Mouse (Mus musculus) hindbrain, embryonic 16.5 days (tissue): ENCODE data around the gene Tenm3. TPM values are rescaled to one million over a fixed set of nuclear protein-coding genes. Genes with fewer than 3 reads are reported as not detected.

ENCODE experiments used
- ATAC-seq: fragments of 200-750 bp; cut with Nextera tagmentation; 2 replicates; pipeline ENCODE4 v1.8.0; 2017; ENCODE audit warnings: moderate TSS enrichment, moderate library complexity
- H3K27ac ChIP-seq: fragments of 300-500 bp; sonication (generic); 2 replicates; pipeline ENCODE4 v1.5.1; 2014; ENCODE audit warnings: low read depth, mild to moderate bottlenecking, control low read depth, low read length, moderate library complexity
- H3K27me3 ChIP-seq: fragments of 300-500 bp; sonication (generic); replicated peaks from 2 replicates; pipeline ENCODE4 v1.6.1; 2014; ENCODE audit warnings: low read length; ENCODE audit not compliant: control insufficient read depth, insufficient read depth
- H3K36me3 ChIP-seq: fragments of 300-500 bp; sonication (generic); 2 replicates; pipeline ENCODE4 v1.6.1; 2014; ENCODE audit warnings: mild to moderate bottlenecking, low read length, moderate library complexity, mixed read lengths; ENCODE audit not compliant: control insufficient read depth, insufficient read depth
- H3K4me1 ChIP-seq: fragments of 300-500 bp; sonication (generic); 2 replicates; pipeline ENCODE4 v1.6.1; 2014; ENCODE audit warnings: low read depth, low read length; ENCODE audit not compliant: control insufficient read depth, insufficient read depth
- H3K4me2 ChIP-seq: fragments of 300-500 bp; sonication (generic); 2 replicates; pipeline ENCODE4 v1.6.1; 2014; ENCODE audit warnings: mild to moderate bottlenecking, low read length, control low read depth, moderate library complexity
- H3K4me3 ChIP-seq: fragments of 300-500 bp; sonication (generic); 2 replicates; pipeline ENCODE4 v1.5.1; 2014; ENCODE audit warnings: mild to moderate bottlenecking, low read length, control low read depth, moderate library complexity
- H3K9ac ChIP-seq: fragments of 300-500 bp; sonication (generic); 2 replicates; pipeline ENCODE4 v1.6.1; 2014; ENCODE audit warnings: low read depth, mild to moderate bottlenecking, control low read depth, low read length, moderate library complexity
- H3K9me3 ChIP-seq: fragments of 300-500 bp; sonication (generic); 2 replicates; pipeline ENCODE4 v1.6.1; 2014; ENCODE audit warnings: mild to moderate bottlenecking, low read length, moderate library complexity; ENCODE audit not compliant: control insufficient read depth
- WGBS: fragments of 180-500 bp; shearing (Covaris S2); extraction: QIAGEN DNeasy Blood & Tissue Kit; methylation state at CpG from one replicate; pipeline ENCODE4 v1.1.7; 2014; 5-methylcytosine and 5-hydroxymethylcytosine counted together
- polyA plus RNA-seq: library from polyadenylated mRNA; unstranded; fragments of >200 nt; fragmentation: Nextera tagmentation; extraction: Ambion mirVana; gene quantifications from 2 replicates; pipeline ENCODE4 v1.2.1, GENCODE M21; 2015

Tenm3 gene
- polyA plus RNA-seq, 1 experiment from 2014 or later, result 24.2 TPM

DNA sequence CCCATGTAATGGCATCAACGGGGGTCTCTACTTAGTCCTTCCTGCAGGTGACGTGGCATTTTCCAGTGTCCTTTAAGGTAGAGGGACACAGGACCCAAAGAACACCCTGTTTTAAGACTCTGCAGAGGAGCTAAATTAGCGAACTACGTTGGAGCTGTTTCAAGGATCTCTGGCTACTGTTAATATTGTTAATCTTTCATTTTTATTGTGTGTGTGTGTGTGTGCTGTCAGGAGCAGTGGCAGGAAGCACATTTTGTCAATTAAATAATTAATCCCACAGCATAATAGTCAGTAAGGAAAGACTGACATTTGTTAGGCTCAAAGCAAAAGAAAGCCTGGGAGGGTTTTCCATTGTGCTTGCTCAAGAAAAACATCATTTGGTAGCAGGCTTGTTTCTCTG is 172.4 kb downstream of the Tenm3 start:
- no peaks in the 10 kb centered on the region for H3K9me3 ChIP-seq
- no peaks in the 10 kb centered on the region for H3K27me3 ChIP-seq
- H3K4me3 ChIP-seq, result no peak overlapping the region
- H3K9ac ChIP-seq, result no peak overlapping the region
- no peak overlapping the region for H3K4me2 ChIP-seq
- WGBS, result 63% methylated on average over 4 of the region's 4 CpGs
- H3K27ac ChIP-seq, result no peak overlapping the region
- no peak for ATAC-seq
- H3K4me1 ChIP-seq, result no peaks in the 10 kb centered on the region
- no peaks in the 10 kb centered on the region for H3K36me3 ChIP-seq

DNA sequence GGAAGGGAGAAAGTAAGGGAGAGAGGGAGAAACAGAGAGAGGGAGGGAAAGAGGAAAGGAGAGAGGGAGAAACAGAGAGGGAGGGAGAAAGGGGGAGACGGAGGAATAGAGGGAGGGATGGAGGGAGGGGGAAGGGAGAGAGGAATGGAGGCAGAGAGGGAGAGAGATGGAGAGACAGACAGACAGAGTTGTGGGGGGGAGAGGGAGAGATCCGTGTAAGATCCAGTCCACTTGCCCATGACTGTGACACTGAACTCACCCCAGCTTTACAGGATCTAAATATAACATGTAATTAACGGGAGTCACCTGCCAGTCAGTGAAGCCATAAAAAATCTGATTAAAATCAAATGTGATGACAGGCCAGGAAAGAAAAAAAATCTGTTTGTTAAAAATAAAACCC is 172.9 kb downstream of the Tenm3 start:
- Histone ChIP-seq H3K9ac (no peak overlapping the region), H3K9me3 (no peaks in the 10 kb centered on the region), H3K27ac (no peak overlapping the region), H3K4me3 (no peak overlapping the region), H3K4me2 (no peak overlapping the region), H3K36me3 (no peaks in the 10 kb centered on the region), H3K27me3 (no peaks in the 10 kb centered on the region), H3K4me1 (no peaks in the 10 kb centered on the region)
- 46% methylated on average over 3 of the region's 3 CpGs for WGBS
- ATAC-seq, result no peak

DNA sequence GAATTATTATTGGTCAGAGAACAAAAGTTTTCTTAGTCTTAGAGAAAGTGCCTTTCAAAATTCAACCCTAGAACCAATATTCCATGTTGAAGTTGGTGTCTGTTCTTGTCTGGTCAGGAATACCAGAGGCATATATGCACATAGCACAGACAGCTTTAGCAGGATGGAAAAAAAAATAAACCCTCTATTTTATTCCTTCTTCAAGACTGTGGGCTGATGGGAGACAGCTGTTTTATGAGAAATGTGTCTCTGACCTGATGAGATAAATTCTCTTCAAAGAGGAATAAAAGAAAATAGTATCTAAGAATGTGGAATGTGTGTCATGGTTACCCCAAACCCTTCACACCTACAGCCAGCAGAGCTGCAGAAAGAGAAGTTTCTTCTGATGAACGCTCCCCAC is 173.4 kb downstream of the Tenm3 start:
- no peaks in the 10 kb centered on the region for H3K9me3 ChIP-seq
- H3K4me2 ChIP-seq, result no peak overlapping the region
- H3K9ac ChIP-seq, result no peak overlapping the region
- H3K27ac ChIP-seq, result no peak overlapping the region
- WGBS, result 74% methylated on average over 1 of the region's 1 CpGs
- H3K4me3 ChIP-seq, result no peak overlapping the region
- H3K27me3 ChIP-seq, result no peaks in the 10 kb centered on the region
- ATAC-seq, result no peak
- H3K36me3 ChIP-seq, result no peaks in the 10 kb centered on the region
- H3K4me1 ChIP-seq, result no peaks in the 10 kb centered on the region

GRCm38 (mm10) chr8:48665193-48665592 is 178.6 kb downstream of the Tenm3 start:
- Histone ChIP-seq H3K4me2 (no peak overlapping the region), H3K27ac (no peak overlapping the region), H3K27me3 (no peaks in the 10 kb centered on the region), H3K4me3 (no peak overlapping the region), H3K9me3 (no peaks in the 10 kb centered on the region), H3K9ac (no peak overlapping the region), H3K36me3 (no peaks in the 10 kb centered on the region), H3K4me1 (no peaks in the 10 kb centered on the region)
- ATAC-seq, result no peak
- 81% methylated on average over 3 of the region's 3 CpGs for WGBS

DNA sequence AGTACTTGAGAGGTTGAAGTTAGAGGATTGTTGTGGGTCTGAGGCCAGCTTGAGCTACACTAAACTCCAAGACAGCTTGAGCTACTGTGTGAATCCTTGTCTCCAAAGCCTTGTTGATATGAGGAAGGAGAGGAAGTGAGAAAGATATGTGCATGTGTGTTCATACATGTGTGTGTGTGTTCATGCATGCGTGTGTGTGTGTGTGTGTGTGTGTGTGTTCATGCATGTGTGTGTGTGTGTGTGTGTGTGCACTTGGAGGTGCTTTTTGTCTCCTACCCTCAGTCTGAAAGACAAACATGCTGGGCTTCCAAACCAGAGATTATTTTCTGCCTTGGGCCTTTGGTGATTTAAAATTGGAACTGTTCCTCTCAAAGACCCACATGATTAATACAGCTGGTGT is 184.5 kb downstream of the Tenm3 start:
- H3K9ac ChIP-seq, result no peak overlapping the region
- no peak overlapping the region for H3K27ac ChIP-seq
- H3K36me3 ChIP-seq, result no peaks in the 10 kb centered on the region
- ATAC-seq, result no peak
- no peak overlapping the region for H3K4me2 ChIP-seq
- H3K27me3 ChIP-seq, result no peaks in the 10 kb centered on the region
- no peaks in the 10 kb centered on the region for H3K4me1 ChIP-seq
- WGBS, result 89% methylated on average over 1 of the region's 1 CpGs
- no peaks in the 10 kb centered on the region for H3K9me3 ChIP-seq
- H3K4me3 ChIP-seq, result no peak overlapping the region

GRCm38 (mm10) chr8:48655381-48656043 is 188.2 kb downstream of the Tenm3 start:
- Histone ChIP-seq H3K9me3 (no peaks in the 10 kb centered on the region), H3K4me1 (no peaks in the 10 kb centered on the region), H3K4me3 (no peak overlapping the region), H3K4me2 (no peak overlapping the region), H3K36me3 (no peaks in the 10 kb centered on the region), H3K9ac (no peak overlapping the region), H3K27ac (no peak overlapping the region), H3K27me3 (no peaks in the 10 kb centered on the region)
- no peak for ATAC-seq
- 70% methylated on average over 15 of the region's 15 CpGs for WGBS

DNA sequence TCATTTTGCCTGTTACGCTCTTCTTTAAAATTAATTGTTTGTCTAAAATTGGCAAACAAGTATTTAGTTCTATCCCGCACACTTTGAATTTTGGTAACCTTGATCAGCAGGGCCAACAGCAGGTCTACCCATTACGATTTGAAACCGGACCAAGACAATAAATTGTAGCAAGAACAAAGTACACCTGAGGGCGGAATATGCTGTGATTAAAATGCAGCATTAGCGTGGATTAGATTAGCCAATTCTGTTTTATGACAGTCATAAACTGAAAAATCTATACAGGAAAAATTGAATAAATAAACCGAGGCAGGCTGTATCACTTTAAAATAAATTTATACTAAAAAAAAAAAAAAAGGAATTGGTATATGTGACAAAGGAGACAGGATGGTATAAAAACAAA is 193.9 kb downstream of the Tenm3 start:
- no peaks in the 10 kb centered on the region for H3K4me1 ChIP-seq
- no peaks in the 10 kb centered on the region for H3K9me3 ChIP-seq
- WGBS, result 83% methylated on average over 7 of the region's 7 CpGs

GRCm38 (mm10) chr8:48649415-48649814 is 194.3 kb downstream of the Tenm3 start:
- no peak for ATAC-seq
- Histone ChIP-seq H3K27me3 (no peaks in the 10 kb centered on the region), H3K9ac (no peak overlapping the region), H3K27ac (no peak overlapping the region), H3K4me2 (no peak overlapping the region), H3K36me3 (no peaks in the 10 kb centered on the region), H3K4me3 (no peak overlapping the region), H3K4me1 (no peaks in the 10 kb centered on the region), H3K9me3 (no peaks in the 10 kb centered on the region)
- WGBS, result 77% methylated on average over 7 of the region's 7 CpGs

More for the DNA sequence above, 193.9 kb downstream of the Tenm3 start:
- no peaks in the 10 kb centered on the region for H3K27me3 ChIP-seq
- ATAC-seq, result no peak
- no peak overlapping the region for H3K4me3 ChIP-seq
- H3K4me2 ChIP-seq, result no peak overlapping the region
- H3K27ac ChIP-seq, result no peak overlapping the region
- no peaks in the 10 kb centered on the region for H3K36me3 ChIP-seq
- no peak overlapping the region for H3K9ac ChIP-seq

DNA sequence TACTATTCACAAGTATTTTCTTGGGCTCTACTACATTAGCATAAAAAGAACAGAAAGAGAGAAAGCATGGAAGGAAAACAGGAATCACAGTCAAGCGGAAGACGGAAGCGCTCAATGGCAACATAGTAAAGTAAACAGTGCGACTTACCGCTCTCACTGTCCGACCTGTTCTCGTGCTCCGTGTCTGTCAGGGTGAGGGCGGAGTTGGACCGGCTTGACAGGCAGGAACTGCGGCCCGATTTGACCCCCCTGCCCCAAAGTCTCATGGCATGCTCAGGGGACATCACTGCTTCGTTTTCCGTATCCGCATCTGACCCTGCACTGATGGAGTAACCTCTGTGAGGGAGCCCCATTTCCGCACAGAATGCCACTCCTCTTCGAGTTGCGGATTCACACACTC is 197.6 kb downstream of the Tenm3 start:
- H3K4me3 ChIP-seq, result no peak overlapping the region

DNA sequence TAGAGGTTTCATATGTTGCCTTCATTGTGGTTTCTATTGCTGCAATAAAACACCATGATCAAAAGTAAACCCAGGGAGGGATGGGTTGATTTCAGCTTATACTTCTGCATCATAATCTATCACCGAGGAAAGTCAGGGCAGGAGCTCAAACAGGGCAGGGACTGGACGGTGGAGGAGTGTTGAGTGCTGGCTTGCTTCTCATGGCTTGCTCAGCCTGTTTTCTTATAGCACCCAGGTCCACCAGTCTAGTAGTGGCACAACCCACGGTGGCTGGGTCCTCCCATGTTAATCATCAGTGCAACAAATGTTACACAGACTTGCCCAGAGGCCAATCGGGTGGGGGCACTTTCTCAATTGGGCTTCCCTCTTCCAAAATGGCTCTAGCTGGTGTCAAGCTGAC is 205.6 kb downstream of the Tenm3 start:
- 75% methylated on average over 4 of the region's 4 CpGs for WGBS
- Histone ChIP-seq H3K27ac (no peak overlapping the region), H3K36me3 (no peaks in the 10 kb centered on the region), H3K9me3 (no peaks in the 10 kb centered on the region), H3K4me1 (no peaks in the 10 kb centered on the region), H3K9ac (no peak overlapping the region), H3K4me3 (no peak overlapping the region), H3K4me2 (no peak overlapping the region), H3K27me3 (no peaks in the 10 kb centered on the region)
- ATAC-seq, result no peak

More for the DNA sequence above, 197.6 kb downstream of the Tenm3 start:
- Histone ChIP-seq H3K36me3 (no peaks in the 10 kb centered on the region), H3K4me2 (no peak overlapping the region), H3K27me3 (no peaks in the 10 kb centered on the region), H3K9me3 (no peaks in the 10 kb centered on the region), H3K4me1 (no peaks in the 10 kb centered on the region), H3K27ac (no peak overlapping the region), H3K9ac (no peak overlapping the region)
- ATAC-seq, result no peak
- WGBS, result 77% methylated on average over 18 of the region's 18 CpGs
